Mouse (Mus musculus): ENCODE data around the gene Zfp738.
"Not testable (repeated sequence)": the region's sequence is repeated elsewhere in the genome, so short reads cannot be mapped to it uniquely, and the experiment has no call there.

DNA sequence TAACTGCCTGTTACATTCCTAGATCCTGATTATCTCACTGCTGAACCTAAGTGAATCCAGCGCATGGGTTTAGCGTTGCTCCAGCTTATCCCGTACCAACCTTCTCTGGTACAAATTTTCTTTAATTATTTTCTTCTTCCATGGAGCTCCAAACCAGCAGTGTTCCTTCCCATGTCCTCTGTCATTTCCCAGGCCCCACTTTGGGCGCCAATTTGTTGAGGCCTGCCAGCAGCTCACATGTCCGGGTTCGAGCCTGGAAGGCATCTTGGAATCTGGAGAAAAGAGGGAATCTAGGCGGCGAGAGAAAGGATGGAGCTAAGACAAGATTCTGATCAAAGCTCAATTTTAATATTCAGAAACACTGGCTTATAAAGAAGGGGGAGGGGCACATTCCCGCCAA, 47.5 kb upstream of the Zfp738 start:
- not testable (repeated sequence) for TF ChIP-seq CTCF (conservative IDR thresholded peaks at IDR 0.05 in 1 of 2, IDR thresholded peaks at IDR 0.05 in 1 of 2; ENCODE audit: low read depth in 2 of 2, low read length in 2 of 2); HCFC1 (IDR thresholded peaks at IDR 0.05; ENCODE audit: low read depth, low read length); UBTF (IDR thresholded peaks at IDR 0.05; ENCODE audit: low read depth, low read length); TCF12 (IDR thresholded peaks at IDR 0.05; ENCODE audit: low read depth, low read length); ZC3H11A (IDR thresholded peaks at IDR 0.05; ENCODE audit: low read depth, low read length); RCOR1 (conservative IDR thresholded peaks at IDR 0.05; ENCODE audit: low read depth, low read length); POLR2A (IDR thresholded peaks at IDR 0.05; ENCODE audit: low read depth, low read length); SMC3 (IDR thresholded peaks at IDR 0.05; ENCODE audit: low read depth, low read length)
